Mouse (Mus musculus) splenic B cell, adult 2 months (primary cell): ENCODE data around the gene AL607142.1.

ENCODE experiments used
- DNase-seq: peaks from one replicate; pipeline ENCODE4 v3.0.0-alpha.2; 2011; ENCODE audit warnings: low read depth, low spot score
- H3K27me3 ChIP-seq: 2 replicates; pipeline ENCODE4 v1.6.1; 2012; ENCODE audit warnings: mild to moderate bottlenecking, low read length, moderate library complexity, mixed read lengths; ENCODE audit not compliant: control insufficient read depth, poor library complexity, insufficient read depth, severe bottlenecking
- H3K36me3 ChIP-seq: 2 replicates; pipeline ENCODE4 v1.6.1; 2012; ENCODE audit warnings: mild to moderate bottlenecking, low read length, moderate library complexity, mixed read lengths; ENCODE audit not compliant: control insufficient read depth, poor library complexity, insufficient read depth, severe bottlenecking

The AL607142.1 gene

DNA sequence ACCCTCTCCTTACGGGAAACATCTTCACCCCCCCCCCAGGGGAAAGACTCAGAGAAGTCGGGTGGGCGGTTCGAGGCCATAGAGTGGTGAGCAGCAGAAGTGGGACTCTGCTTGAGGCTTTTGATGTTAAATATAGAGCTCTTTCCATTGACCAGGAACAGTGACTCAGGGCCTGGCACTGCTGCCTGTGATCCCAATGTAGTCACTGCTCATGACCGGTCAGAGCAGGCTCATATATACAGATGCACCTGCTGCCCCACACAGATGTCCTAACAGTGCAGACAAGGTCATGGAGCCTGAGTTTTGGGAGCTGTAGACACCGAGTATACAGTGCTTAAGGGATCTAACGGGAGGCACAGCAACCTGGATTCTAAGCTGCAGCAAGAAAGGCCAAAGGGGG, 18.9 kb upstream of the AL607142.1 start:
- no peaks in the 10 kb centered on the region for H3K36me3 ChIP-seq
- H3K27me3 ChIP-seq, result no peaks in the 10 kb centered on the region
- no peak for DNase-seq

DNA sequence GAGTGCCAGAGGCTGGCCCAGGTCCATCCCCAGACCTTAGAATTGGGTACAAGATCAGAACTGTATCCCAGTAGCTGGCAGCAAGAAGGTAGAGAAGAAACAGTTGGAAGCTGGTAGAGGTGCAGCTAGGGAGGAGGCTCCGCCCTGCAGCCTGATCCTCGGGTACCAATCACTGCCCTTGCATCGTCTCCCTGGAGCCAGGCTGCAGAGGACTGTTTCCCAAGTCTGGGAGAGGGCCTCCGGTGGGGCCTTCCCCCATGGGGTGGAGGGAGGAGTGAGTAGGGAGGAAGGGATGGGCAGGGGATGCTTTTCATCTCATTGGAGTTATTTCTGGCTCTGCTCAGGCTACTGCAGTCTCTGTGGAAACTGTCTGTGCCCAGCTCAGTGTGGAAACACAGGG, 17.7 kb upstream of the AL607142.1 start:
- no peak for DNase-seq
- Histone ChIP-seq H3K36me3 (no peaks in the 10 kb centered on the region), H3K27me3 (no peaks in the 10 kb centered on the region)

GRCm38 (mm10) chr4:120048274-120048673, 16.5 kb upstream of the AL607142.1 start:
- H3K36me3 ChIP-seq, result no peaks in the 10 kb centered on the region
- no peak for DNase-seq
- no peaks in the 10 kb centered on the region for H3K27me3 ChIP-seq

DNA sequence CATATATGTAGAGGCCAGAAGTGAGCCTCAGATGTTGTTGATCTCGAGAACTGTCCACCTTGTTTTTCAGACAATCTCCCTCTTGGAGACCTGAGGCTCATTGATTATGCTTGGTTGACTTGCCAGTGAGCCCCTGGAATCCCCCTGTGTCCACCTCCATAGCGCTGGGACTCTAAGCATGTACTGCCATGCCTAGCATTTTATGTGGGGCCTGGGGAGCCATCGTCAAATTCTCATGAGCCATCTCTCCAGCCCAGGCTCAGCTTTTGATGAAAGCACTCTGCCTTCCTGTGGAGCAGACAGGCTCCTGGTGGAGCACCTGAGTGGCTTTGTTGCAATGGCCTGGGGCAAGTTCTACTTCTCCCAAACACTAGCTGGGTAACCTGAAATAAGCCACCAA, 14.9 kb upstream of the AL607142.1 start:
- H3K27me3 ChIP-seq, result no peaks in the 10 kb centered on the region
- DNase-seq, result no peak
- no peaks in the 10 kb centered on the region for H3K36me3 ChIP-seq

DNA sequence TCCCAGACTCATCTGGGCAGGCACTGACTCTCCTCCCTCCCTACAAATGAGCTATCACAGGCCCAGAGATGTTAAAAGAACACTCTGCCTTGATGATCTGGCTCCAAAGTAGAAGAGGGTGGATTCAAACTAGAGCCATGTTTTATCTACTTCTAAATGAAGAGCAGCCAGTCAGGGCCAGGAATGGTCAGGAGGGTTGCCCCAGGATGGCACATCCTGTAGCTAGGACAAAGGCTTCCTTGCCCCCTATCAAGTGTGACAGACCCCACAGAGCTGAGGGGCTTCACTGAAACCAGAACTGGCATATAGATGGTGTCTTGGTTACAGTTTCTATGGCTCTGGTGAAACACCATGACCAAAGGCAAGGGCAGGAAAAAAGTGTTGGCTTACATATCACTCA, 12.3 kb upstream of the AL607142.1 start:
- DNase-seq, result no peak
- Histone ChIP-seq H3K27me3 (no peaks in the 10 kb centered on the region), H3K36me3 (no peaks in the 10 kb centered on the region)

DNA sequence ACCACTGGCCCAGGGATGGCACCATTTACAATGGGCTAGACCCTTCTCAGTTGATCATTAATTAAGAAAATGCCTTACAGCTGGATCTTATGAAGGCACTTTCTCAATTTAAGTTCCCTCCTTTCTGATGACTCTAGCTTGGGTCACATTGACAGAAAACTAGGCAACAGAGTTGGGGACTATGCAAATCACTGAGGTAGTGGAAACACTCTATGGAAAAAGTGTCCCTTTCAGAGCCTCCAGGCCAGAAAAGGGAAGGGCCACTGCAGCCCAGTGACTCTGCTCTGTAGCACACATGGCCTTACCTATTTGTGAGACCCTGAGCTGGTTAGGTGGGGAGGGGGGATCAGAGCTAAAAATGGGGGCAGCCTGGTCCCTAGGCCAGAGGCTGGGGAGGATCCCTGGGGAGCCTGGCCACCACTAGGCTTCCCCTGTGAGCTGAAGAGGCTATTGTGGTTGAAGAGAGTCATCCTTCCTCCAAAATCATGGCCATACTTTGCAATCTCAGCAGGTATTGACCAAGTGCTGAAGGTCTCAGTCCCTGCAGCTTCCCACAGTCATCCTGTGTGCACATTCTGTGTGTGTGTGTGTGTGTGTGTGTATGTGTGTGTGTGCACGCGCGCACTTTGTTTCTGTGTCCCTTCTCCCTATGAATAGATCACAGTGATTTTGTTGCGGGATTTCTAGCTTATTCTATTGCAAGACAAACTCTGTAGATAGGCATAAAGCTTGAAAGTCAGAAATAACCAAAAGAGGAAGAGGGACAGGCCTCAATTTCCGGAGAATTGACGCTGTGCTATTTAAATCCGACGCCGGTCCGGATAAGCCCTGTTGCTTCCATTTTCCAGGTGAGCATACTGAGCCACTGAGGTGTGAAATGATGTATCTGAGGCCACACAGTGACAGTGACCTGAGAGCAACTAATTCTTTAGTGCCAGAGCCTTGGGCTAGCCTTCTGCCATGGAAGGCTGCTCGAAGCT, 11.5 kb upstream of the AL607142.1 start:
- Histone ChIP-seq H3K27me3 (no peaks in the 10 kb centered on the region), H3K36me3 (no peaks in the 10 kb centered on the region)
- DNase-seq, result peak; percentile 86

DNA sequence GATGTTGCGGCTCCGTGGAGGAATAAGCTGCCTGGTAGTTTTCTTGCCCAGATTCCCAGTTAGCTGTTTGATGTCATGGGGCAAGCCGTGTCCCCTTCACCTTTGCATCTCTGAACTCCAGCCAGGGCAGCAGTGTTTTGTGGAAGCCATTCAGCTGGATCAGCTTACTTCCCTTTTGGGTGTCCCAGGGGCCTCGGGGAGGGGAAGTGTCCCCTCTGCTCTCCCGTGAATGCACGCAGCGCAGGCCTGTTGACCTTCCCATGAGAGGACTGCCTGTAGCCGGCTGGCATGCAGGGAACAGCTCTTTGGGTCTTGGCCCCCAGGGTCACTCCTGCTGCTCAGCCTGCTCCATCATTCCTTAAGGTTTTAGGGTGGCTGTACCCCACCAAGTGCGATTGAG, 10.7 kb upstream of the AL607142.1 start:
- peak; percentile 86 for DNase-seq
- Histone ChIP-seq H3K27me3 (no peaks in the 10 kb centered on the region), H3K36me3 (no peaks in the 10 kb centered on the region)

DNA sequence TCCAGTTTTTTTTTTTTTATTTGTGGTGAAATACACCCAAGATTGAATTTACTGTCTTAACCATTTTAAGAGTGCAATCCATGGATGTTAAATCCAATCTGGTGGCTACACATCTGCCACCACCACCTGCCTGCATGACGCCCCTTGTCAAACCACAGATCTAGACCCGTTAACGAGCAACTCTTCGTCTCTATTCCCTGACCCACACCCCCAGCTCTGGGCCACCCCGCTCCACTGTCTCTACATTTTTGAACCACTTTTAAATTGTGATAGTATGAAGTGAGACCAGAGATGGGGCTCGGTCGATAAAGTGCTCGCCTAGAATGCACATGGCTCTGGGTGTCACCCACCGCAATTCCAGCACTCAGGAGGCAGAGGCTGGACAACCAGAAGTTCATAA, 8.3 kb upstream of the AL607142.1 start:
- no peaks in the 10 kb centered on the region for H3K27me3 ChIP-seq
- no peak for DNase-seq
- H3K36me3 ChIP-seq, result no peaks in the 10 kb centered on the region

GRCm38 (mm10) chr4:120057529-120057928, 7.3 kb upstream of the AL607142.1 start:
- H3K27me3 ChIP-seq, result no peaks in the 10 kb centered on the region

GRCm38 (mm10) chr4:120058157-120058556, 6.6 kb upstream of the AL607142.1 start:
- no peak for DNase-seq
- H3K27me3 ChIP-seq, result no peaks in the 10 kb centered on the region
- H3K36me3 ChIP-seq, result no peaks in the 10 kb centered on the region

More at GRCm38 (mm10) chr4:120057529-120057928, 7.3 kb upstream of the AL607142.1 start:
- no peaks in the 10 kb centered on the region for H3K36me3 ChIP-seq
- peak; percentile 19 for DNase-seq

- no peaks in the 10 kb centered on the region for H3K27me3 ChIP-seq
- DNase-seq, result no peak
- H3K36me3 ChIP-seq, result no peaks in the 10 kb centered on the region
Measured at GRCm38 (mm10) chr4:120058794-120059193, 6.0 kb upstream of the AL607142.1 start.

GRCm38 (mm10) chr4:120061727-120062126, 3.1 kb upstream of the AL607142.1 start:
- Histone ChIP-seq H3K36me3 (no peaks in the 10 kb centered on the region), H3K27me3 (no peaks in the 10 kb centered on the region)
- no peak for DNase-seq

- H3K36me3 ChIP-seq, result no peaks in the 10 kb centered on the region
- no peak for DNase-seq
- H3K27me3 ChIP-seq, result no peaks in the 10 kb centered on the region
Measured at GRCm38 (mm10) chr4:120062198-120062597, 2.6 kb upstream of the AL607142.1 start.

GRCm38 (mm10) chr4:120062754-120063153, 2.0 kb upstream of the AL607142.1 start:
- no peak for DNase-seq
- Histone ChIP-seq H3K27me3 (no peaks in the 10 kb centered on the region), H3K36me3 (no peaks in the 10 kb centered on the region)

DNA sequence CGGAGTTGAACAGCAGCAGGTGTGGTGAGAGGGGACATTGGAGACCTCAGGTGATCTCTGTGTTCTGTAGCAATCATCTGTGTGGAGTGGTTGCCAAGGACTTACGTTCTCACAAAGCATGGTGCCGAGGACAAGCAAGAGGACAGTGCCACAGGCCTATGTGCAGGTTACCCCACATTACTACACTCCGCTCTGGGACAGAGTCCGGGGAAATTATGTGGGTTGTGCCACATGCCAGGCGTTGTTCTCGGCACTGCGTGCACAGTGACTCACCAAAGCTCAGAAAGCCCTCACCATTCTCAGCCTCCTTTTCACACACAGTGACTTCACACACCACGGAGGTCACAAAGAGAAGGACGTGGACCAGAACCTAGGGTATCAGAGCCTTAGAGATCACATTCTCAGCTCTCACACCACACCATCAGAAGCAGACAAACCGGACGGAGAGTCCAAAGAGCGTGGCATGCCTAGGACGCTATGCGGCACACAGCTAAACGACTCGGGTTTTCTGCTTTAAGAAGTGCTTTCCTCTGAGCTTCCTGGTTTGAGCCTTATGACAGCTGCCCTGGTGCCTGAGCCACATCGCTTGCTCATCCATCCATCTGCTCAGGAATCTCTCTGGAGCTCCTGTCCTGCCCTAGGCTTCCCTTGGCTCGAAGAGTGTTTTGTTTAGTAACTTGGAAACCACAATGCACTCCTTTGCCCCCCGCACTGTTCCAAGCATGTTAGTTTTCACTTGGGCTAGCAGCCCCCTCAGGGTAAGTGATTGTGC, 1.3 kb upstream of the AL607142.1 start:
- Histone ChIP-seq H3K27me3 (no peaks in the 10 kb centered on the region), H3K36me3 (no peaks in the 10 kb centered on the region)
- no peak for DNase-seq
